Mouse (Mus musculus): Measurements from ENCODE around the gene Fam227a.
A peak's percentile ranks its signal among the peaks of the same experiment; 100 is the strongest.
"Not testable (repeated sequence)": the region's sequence is repeated elsewhere in the genome, so short reads cannot be mapped to it uniquely, and the experiment has no call there.

The Fam227a gene

GRCm38 (mm10) chr15:79683707-79684465 lies 25.1 kb upstream of the Fam227a start:
- DNase-seq (ENCODE audit: low spot score), result no peak

GRCm38 (mm10) chr15:79683146-79683545 lies 24.4 kb upstream of the Fam227a start:
- DNase-seq (ENCODE audit: low spot score), result no peak

- no peak for DNase-seq (ENCODE audit: low spot score)
Measured at GRCm38 (mm10) chr15:79681973-79682372, 23.2 kb upstream of the Fam227a start.

- no peak for DNase-seq (ENCODE audit: low spot score)
Measured at GRCm38 (mm10) chr15:79677936-79678335, 19.2 kb upstream of the Fam227a start.

GRCm38 (mm10) chr15:79671828-79672348 lies 13.1 kb upstream of the Fam227a start:
- not testable (repeated sequence) for DNase-seq (ENCODE audit: low spot score)

- DNase-seq (ENCODE audit: low spot score), result no peak
Measured at GRCm38 (mm10) chr15:79670972-79671299, 12.2 kb upstream of the Fam227a start.

GRCm38 (mm10) chr15:79670249-79670971 lies 11.7 kb upstream of the Fam227a start, which contains the start of gene Tomm22:
TSS of gene Tomm22 (plus strand) at chr15:79670861.
- peak; percentile 95 for DNase-seq (ENCODE audit: low spot score)

GRCm38 (mm10) chr15:79669195-79669594 lies 10.4 kb upstream of the Fam227a start:
- no peak for DNase-seq (ENCODE audit: low spot score)

GRCm38 (mm10) chr15:79664666-79665065 lies 5.9 kb upstream of the Fam227a start:
- DNase-seq (ENCODE audit: low spot score), result no peak

GRCm38 (mm10) chr15:79661852-79662251 lies 3.1 kb upstream of the Fam227a start:
- DNase-seq (ENCODE audit: low spot score), result peak; percentile 53

GRCm38 (mm10) chr15:79657837-79658530 lies 772 bp downstream of the Fam227a start:
- DNase-seq (ENCODE audit: low spot score), result peak; percentile 96

GRCm38 (mm10) chr15:79656451-79656850 lies 2.3 kb downstream of the Fam227a start:
- DNase-seq (ENCODE audit: low spot score), result no peak

- DNase-seq (ENCODE audit: low spot score), result peak; percentile 42
Measured at GRCm38 (mm10) chr15:79651481-79651880, 7.3 kb downstream of the Fam227a start.

GRCm38 (mm10) chr15:79650569-79650968 lies 8.2 kb downstream of the Fam227a start:
- DNase-seq (ENCODE audit: low spot score), result peak; percentile 73

GRCm38 (mm10) chr15:79648130-79648529 lies 10.6 kb downstream of the Fam227a start:
- no peak for DNase-seq (ENCODE audit: low spot score)

GRCm38 (mm10) chr15:79645483-79645882 lies 13.3 kb downstream of the Fam227a start:
- DNase-seq (ENCODE audit: low spot score), result no peak

- no peak for DNase-seq (ENCODE audit: low spot score)
Measured at GRCm38 (mm10) chr15:79641135-79641817, 17.5 kb downstream of the Fam227a start.

GRCm38 (mm10) chr15:79630471-79630870 lies 28.3 kb downstream of the Fam227a start:
- no peak for DNase-seq (ENCODE audit: low spot score)

GRCm38 (mm10) chr15:79619770-79620414 lies 38.9 kb downstream of the Fam227a start:
- DNase-seq (ENCODE audit: low spot score), result peak; percentile 18

- no peak for DNase-seq (ENCODE audit: low spot score)
Measured at GRCm38 (mm10) chr15:79618456-79618855, 40.3 kb downstream of the Fam227a start.

- DNase-seq (ENCODE audit: low spot score), result no peak
Measured at GRCm38 (mm10) chr15:79617135-79617534, 41.6 kb downstream of the Fam227a start.

Data from retina, embryonic 14.5 days (tissue).